Mouse (Mus musculus) c-Kit-positive CD71-positive TER-119-negative erythroid progenitor cells, embryonic 14.5 days (primary cell): ENCODE results near the gene H2-T23.
"Not testable (repeated sequence)": the region's sequence is repeated elsewhere in the genome, so short reads cannot be mapped to it uniquely, and the experiment has no call there.

ENCODE experiments used
- DNase-seq: peaks from one replicate; pipeline ENCODE4 v3.0.0-alpha.2; 2013; ENCODE audit warnings: low read depth

H2-T23 gene

GRCm38 (mm10) chr17:36032351-36032875 lies at the start of gene H2-T23:
TSS of gene H2-T23 (minus strand) at chr17:36032855.
- DNase-seq, result not testable (repeated sequence)

GRCm38 (mm10) chr17:36081901-36082300 lies 49.2 kb upstream of the H2-T23 start:
- DNase-seq, result not testable (repeated sequence)

GRCm38 (mm10) chr17:36060829-36061228 lies 28.2 kb upstream of the H2-T23 start:
- peak; percentile 75 for DNase-seq

- DNase-seq, result not testable (repeated sequence)
Observed at GRCm38 (mm10) chr17:36058362-36058761, 25.7 kb upstream of the H2-T23 start, which contains the start of gene Gm11127. TSS of gene Gm11127 (minus strand) at chr17:36058371.

- not testable (repeated sequence) for DNase-seq
Observed at GRCm38 (mm10) chr17:36057927-36058326, 25.3 kb upstream of the H2-T23 start.

- no peak for DNase-seq
Observed at GRCm38 (mm10) chr17:36043286-36043685, 10.6 kb upstream of the H2-T23 start.

- DNase-seq, result peak; percentile 83
Observed at GRCm38 (mm10) chr17:36042610-36043169, 10.0 kb upstream of the H2-T23 start, which contains the start of the genes H2-T22 and Gm6034. TSS of gene H2-T22 (minus strand) at chr17:36042747. TSS of gene Gm6034 (plus strand) at chr17:36042961.

- not testable (repeated sequence) for DNase-seq
Observed at GRCm38 (mm10) chr17:36042055-36042454, 9.4 kb upstream of the H2-T23 start.

- DNase-seq, result not testable (repeated sequence)
Observed at GRCm38 (mm10) chr17:36040604-36041003, 7.9 kb upstream of the H2-T23 start.

- not testable (repeated sequence) for DNase-seq
Observed at GRCm38 (mm10) chr17:36036126-36036525, 3.5 kb upstream of the H2-T23 start.

GRCm38 (mm10) chr17:36035010-36035638 lies 2.5 kb upstream of the H2-T23 start:
- DNase-seq, result not testable (repeated sequence)

- not testable (repeated sequence) for DNase-seq
Observed at GRCm38 (mm10) chr17:36034524-36034923, 1.9 kb upstream of the H2-T23 start.

GRCm38 (mm10) chr17:36031583-36032331 lies 898 bp downstream of the H2-T23 start:
- DNase-seq, result not testable (repeated sequence)

- not testable (repeated sequence) for DNase-seq
Observed at GRCm38 (mm10) chr17:36030703-36031582, 1.7 kb downstream of the H2-T23 start.

- not testable (repeated sequence) for DNase-seq
Observed at GRCm38 (mm10) chr17:36030046-36030702, 2.5 kb downstream of the H2-T23 start.

- no peak for DNase-seq
Observed at GRCm38 (mm10) chr17:36028879-36029619, 3.6 kb downstream of the H2-T23 start.

- DNase-seq, result no peak
Observed at GRCm38 (mm10) chr17:36027663-36028062, 5.0 kb downstream of the H2-T23 start.

GRCm38 (mm10) chr17:36025901-36026300 lies 6.8 kb downstream of the H2-T23 start:
- no peak for DNase-seq

GRCm38 (mm10) chr17:36025197-36025596 lies 7.5 kb downstream of the H2-T23 start:
- no peak for DNase-seq
